Mouse (Mus musculus): Measurements from ENCODE around the gene Vmn2r83.
"Not testable (repeated sequence)": the region's sequence is repeated elsewhere in the genome, so short reads cannot be mapped to it uniquely, and the experiment has no call there.

Vmn2r83 gene

DNA sequence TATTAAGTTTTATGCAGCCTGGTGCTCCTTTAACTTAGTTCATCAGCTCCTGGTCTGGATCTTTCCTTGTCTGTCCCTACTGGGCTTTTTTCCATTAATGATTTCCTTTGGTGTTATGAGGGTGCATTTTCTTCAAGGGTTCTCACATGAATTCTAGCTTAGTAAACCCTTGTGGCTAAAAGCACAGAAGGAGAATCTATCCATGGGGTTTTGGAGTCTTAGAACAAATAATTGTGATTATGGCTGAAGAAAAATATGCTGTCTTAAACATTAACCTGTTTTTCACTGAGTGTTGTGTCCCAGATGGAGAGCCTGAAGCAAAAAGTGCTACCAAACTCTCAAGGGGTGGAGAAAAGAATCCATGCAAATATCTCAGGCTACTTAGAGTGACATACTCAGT lies at the start of gene Vmn2r83:
TSS of gene Vmn2r83 (plus strand) at position 301 of the 400 bp plus-strand sequence.
- DNase-seq (ENCODE audit: low spot score) = no peak

DNA sequence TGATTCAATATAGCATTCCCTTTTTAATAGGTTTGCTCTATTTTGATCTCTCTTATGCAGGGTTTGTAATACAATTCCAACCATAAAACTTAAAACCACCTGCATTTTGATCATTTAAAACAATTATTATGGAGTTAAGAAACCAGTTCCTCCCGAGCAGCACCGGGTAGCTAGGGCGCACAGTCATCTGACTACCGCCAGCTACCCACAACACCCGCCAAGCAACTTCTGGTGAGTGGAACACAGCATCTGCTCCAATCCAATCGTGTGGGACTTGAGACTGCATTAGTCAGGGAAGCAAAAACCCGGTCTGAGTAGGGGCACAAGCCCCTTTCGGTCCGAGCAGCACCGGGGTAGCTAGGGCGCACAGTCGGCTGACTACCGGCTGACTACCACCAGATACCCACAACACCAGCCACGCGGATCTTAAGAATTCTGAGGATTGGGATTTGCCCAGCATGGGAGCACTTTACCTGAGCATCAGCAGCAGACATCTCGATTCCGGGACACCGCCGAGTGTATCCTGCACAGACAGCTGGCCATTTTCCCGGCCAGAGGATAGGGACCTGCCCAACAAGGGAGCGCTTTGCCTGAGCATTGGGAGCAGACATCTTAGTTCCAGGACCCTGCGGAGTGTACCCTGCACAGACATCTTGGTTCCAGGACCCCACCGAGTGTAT lies 33.2 kb upstream of the Vmn2r83 start:
- not testable (repeated sequence) for DNase-seq (ENCODE audit: low spot score)

DNA sequence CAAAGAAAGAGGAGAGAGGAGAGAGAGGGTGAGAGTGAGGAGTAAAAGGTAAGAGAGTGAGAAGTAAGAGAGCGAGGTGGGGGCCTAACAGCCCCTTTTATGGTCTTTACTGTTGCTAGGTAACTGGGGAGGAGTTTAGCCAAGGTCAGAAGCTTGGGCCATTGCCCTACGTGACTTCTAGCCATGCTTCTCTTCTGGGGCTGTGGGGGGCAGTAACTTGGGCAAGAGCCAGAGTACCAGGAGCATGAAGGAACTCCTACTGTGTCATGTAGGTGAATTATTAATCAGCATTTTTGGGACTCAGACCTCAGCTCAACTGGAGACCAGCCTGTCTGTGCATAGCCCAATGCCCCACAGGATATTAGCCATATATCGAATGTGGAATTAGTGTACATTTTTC lies 27.4 kb downstream of the Vmn2r83 start:
- DNase-seq (ENCODE audit: low spot score) = no peak

DNA sequence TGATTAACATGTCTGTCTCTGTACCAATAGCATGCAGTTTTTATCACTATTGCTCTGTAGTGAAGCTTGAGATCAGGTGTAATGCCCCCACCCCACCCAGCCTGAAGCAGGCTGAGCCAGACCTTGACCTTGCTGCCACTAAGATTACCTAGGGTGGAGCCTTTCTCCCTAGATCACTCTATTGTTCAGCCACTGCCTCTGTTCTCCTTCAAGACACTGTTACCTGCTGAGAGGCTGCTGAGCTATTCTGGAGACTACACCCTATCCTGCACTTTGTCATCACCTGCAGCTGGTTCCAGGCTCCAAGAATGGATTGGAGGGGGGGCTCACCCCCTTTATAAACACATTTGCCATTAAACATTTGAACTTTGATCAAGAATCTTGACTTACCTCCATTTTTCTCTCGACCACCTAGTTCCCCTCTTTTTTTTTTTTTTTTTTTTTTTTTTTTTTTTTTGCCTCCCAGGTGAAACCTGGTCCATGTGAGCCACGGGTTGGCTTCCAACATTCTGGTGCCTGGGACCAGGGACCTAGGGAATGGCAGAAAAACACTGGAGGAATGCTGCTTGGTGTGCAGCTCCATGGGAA lies 28.3 kb downstream of the Vmn2r83 start:
- DNase-seq (ENCODE audit: low spot score) = no peak

DNA sequence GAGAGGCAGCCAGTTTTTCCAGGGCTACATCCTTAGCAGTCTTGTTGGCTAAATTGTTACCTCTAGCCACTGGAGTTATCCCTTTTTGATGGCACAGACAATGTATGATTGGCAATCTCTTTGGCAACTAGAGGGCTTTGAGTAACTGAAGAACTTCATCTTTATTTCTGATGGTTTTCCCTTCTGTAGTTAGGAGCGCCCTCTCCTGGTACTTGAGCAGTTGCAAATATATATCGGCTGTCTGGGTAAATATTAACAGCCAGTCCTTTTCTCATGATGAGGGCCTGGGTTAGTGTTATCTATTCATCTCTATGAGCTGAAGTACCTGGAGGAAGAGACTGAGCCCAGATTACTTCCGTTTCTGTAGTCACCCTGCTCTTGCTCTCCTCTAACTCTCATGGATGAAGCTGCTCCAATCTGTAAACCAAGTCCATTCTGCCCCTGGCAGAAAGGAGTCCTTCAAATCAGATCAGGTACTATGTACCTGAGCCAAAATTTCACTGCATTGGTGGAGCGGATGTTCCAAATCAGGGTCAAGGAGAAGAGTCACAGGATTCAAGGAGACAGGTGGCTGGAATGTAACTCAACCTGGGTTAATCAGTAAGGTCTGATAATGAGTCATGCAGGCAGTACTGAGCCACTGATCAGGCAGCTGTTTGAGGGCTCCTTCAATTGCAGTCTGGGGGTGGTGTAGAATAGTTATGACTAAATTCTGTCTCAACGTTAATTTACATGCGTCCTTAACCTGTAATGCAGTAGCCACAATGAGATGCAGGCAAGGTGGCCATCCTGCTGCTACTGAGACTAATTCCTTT lies 34.5 kb downstream of the Vmn2r83 start:
- peak; percentile 49 for DNase-seq (ENCODE audit: low spot score)

DNA sequence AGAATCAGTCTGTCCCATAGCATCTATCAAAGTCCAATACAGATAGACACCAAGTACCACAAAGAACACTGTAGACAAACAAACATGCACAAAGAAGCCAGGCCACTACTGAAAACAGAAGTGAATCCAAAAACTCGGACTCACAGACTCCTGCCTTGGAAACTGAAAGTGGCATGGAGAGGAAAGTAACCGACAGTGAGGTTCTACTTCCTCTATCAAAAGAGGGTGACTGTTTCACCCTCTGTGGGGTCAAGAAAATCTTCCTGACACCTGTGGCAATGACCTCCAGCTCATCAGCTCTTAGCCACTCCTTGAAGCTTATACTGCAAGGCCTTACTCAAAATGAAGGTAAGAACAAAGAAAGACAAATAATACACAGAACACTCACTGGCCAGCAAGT lies 38.2 kb downstream of the Vmn2r83 start:
- no peak for DNase-seq (ENCODE audit: low spot score)

DNA sequence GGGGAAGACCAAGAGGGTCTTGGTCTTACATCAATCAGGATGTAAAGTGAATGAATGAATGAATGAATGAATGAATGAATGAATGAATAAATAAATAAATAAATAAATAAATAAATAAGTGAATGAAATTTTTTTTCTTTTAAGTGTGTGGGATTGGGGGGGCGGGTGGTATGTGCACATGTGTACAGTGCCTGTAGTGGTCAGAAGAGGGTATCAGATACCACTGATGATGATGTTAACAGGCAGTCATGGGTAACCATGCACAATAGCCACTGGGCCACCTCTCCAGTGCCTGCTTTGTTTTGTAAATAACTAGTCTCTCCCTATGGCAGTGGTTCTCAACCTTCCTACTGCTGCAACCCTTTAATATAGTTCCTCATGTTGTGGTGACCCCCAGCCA lies 55.9 kb downstream of the Vmn2r83 start:
- DNase-seq (ENCODE audit: low spot score) = no peak

DNA sequence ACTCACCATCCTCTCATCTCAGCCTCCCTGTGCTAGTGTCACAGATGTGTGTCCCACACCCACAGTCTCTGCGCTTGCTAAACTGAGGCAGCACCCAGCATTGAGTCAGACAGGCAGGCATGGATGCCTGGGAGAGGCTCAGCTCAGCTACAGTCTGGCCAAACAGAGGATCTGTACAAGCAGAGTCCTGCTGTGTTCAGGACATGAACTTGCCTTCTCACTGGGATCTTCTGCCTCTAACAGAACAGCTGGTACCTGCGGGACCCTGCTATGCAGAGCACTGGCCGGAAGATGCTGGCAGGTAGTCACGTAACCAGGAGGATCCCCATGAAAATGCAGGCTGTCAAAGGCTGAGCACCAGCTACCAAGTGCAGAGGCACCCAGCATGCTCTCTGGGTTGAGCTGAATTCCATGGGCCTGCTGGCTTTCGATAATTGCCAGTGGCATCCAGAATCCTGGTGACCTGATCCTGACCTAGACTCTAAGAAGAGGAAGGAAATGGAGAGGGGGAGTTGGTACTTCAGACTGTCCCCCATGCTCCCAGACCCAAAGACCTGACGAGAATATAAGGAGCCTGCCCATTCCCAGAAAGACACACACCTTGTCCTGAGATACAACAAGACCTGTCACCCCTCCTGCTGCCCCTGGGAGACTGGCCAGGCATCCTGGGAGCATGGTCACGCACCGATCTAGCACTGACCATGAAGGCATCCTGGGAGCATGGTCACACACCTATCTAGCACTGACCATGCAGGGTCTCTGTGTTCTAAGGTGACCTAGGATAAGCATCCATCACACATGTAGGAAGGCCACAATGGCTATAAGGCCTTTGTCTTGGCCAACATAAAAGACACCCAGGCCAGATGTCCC lies 57.2 kb downstream of the Vmn2r83 start:
- no peak for DNase-seq (ENCODE audit: low spot score)

DNA sequence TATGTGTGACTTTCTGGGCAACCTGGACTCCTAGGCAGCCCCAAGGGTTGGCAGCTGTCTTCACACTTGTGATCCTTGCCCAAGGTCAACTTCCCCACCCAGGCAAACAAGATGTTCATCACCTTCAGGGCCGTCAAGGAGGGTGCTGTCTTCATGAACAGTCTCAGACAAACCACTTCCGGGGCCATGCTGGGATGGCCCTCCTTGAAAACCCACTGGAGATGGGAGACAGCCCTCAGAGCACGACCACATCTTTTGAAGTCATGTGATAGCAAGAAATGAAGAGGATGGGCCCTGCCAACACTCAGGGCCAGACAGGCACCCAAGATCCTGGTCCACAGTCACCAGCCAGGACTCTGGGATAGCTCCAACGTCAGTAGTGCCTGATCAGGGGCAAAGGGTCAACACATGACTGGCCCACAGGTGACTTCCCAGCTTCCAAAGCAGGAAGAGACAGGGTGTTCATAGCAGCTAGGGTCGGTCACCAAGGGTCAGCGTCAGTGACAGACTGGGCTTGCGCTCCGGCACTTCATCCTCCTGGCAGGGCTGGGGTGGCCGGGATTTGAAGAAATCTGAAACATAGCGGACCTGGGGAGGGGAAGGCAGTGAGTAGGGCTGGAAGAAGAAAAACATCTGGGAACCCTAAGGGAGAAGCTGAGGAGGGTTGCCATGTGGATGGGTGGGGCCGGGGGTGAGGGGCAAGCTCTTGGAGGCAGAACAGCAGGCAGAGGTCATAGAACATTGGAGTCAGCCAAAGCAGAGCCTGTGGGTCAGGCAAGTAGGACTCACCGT lies 58.3 kb downstream of the Vmn2r83 start:
- no peak for DNase-seq (ENCODE audit: low spot score)

DNA sequence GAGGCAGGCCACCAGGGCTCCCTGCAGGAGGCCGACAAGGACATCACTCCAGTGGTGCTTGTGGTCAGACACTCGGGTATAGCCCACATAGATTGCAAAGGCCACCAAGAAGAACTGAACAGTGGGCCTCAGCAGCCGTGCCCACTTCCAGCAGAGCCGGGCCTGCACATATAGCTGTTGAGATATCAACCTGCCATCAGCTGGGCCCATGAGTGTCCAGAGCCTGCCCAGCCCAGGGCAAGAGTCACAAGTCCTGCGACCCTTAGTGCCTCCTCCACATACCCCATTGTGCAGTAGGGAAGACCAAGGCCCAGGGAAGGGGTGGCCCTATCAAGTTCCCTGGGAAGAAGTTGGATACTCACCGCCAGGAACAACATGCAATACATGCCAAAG lies 58.9 kb downstream of the Vmn2r83 start:
- DNase-seq (ENCODE audit: low spot score) = no peak

DNA sequence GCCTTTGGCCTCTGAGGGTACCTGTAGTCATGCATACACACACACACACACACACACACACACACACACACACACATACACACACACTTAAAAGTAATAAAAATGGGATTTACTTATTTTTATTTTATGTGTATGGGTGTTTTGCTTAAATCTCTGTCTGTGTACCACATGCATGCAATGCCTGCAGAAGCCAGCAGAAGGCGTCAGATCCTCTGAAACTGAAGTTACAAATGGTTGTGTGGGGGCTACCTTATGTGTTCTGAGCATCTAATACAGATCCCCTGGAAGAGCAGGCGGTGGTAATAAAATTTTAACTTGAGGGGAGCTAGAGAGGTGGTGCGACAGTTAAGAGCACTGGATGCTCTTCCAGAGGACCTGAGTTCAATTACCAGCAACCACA lies 59.5 kb downstream of the Vmn2r83 start:
- DNase-seq (ENCODE audit: low spot score) = no peak

DNA sequence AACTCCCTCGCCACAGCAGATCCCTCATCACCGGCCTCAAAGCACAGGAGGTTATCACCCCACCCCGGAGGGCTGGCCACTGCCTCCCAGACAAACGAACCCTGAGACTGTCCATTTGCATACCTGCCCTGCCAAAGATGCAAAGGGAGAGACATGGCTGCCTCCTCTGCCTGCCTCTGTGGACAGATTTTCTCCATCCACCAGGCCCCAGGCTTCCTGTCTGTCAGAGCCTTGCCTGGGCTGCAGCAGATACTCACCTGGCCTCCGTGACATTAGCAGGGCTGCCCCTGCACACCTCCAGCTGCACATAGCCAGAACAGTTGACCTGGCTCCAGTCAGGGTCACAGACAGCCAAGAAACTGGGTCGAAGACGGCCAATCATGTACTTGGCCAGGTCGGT lies 61.7 kb downstream of the Vmn2r83 start:
- DNase-seq (ENCODE audit: low spot score) = no peak

DNA sequence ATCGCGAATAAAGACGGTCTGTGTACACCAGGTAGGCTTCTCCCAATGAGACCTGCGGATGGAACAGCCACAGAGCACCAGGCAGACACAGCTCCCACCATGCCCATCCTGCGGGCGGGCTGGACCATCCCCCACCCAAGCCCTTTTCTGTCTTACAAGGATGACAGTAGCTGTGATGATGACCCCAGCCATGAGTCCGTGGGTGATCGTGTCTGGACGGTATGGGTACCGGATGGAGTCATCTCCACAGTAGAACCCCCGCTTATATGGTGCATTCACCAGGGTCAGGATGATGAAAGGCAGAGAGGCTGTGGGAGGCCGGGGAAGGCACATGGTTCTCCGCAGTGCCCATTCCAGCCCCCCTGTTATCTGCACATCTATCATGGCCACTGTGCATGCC lies 62.2 kb downstream of the Vmn2r83 start:
- DNase-seq (ENCODE audit: low spot score) = no peak

DNA sequence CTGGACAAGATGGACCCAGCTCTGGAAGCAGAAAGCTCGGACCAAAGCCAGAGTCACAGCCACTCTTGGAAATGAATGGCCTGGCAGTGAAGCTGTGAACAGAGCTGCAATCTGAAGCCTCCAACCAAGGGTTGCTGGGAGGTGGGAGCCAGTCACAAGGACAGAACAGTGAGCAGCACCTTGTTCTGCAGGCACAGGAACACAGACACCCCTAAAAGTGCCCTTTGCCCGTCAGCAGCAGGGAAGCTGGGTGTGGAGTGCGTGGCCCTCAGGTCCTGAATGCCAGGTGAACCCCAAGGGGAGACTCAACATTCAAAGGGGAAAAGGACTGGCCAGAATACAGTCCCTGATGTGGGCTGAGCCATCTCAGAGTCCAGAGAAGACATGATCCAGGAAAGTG lies 63.1 kb downstream of the Vmn2r83 start:
- DNase-seq (ENCODE audit: low spot score) = no peak

DNA sequence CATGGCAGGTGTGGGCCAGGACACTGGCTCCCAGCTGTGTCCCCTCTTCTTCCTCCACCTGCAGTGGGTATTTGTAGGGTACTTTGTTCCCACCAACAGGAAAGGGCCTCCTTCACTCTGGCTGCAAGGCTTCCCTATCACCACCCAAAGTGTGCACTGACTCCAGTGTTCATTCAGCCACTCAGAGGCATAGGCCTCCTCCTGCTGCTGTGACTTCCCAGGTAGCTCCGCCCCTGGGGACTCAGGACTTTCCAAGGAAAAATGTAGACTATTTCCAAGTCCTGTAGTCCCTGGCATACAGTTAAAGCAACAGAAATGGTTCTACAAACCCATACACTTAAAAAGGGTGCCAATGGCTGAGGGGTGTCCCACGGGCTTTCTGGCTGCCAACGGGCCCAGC lies 64.1 kb downstream of the Vmn2r83 start:
- no peak for DNase-seq (ENCODE audit: low spot score)

DNA sequence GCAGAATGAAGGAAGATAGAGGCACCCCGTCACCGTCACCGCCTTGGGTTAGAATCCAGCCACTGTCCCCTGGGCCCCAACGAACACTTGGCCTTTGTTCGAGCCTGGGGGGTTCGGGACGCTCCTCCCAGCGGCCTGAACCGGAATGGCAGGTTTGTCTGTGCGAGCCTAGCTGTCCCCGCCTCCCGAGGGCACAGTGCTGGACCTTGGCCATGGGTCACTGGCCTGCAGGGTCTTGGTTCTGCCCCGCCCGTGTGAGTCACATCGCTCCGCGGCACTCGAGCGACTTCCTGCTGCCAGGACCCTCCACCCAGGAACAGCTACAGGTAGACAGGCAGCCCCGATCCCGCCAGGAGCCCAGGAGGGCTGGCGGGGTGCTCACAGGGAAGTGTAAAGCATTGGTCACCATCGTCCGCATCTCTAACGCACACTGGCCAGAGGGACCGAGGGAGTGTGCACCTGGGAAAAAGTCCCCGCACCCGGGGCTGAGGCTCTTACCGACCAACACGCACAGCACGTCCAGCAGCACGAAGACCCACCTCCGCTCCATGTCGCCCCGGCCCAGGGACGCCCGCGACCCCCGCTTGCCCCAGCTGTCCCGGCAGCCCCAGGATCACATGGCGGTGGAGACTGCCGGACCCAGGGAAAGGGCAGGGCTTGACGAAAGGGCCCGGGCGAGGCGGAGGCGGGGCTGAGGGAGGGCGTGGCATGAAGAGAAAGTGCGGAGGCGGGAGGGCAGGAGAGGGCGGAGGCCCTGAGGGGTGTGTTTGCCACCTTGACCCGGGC lies 64.8 kb downstream of the Vmn2r83 start, which contains the start of gene Plpp2:
TSS of gene Plpp2 (minus strand) at position 671 of the 786 bp plus-strand sequence.
- peak; percentile 87 for DNase-seq (ENCODE audit: low spot score)

DNA sequence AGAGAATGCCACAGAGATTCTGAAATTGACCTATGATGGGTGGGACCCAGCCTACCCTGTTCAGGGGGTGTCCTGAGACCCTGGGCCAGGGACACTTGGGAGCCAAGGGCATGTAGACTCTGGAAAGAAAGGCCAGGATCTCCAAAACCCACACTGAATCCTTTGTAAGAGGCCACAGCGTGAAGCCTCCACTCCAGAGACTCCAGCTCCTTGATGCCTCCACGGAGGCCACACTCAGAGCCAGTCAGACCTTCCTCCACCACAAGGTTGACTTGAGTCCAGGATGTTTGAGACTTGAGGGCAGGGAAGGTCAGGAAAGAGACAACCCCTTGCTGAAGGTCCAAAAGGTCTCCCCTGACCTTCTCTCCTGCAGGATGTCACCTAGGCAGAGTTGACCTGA lies 65.9 kb downstream of the Vmn2r83 start:
- no peak for DNase-seq (ENCODE audit: low spot score)

DNA sequence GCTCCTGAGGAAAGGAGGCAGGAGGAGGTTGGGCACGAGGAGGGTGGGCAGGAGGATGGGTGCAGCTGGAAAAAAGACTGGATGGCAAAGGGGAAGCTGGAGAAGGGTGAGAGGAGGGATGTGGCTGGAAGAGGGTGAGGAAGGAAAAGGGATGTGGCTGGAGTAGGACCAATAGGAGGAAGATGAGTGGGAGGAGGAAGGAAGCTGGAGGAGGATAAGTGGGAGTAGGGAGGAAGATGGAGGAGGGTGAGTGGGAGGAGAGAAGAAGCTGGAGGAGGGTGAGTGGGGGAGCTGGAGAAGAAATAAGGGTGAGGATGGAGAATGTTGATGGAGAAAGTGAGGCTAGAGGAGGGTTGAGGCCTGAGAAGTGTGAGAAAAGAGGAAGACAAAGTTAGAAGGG lies 66.9 kb downstream of the Vmn2r83 start:
- DNase-seq (ENCODE audit: low spot score) = no peak

DNA sequence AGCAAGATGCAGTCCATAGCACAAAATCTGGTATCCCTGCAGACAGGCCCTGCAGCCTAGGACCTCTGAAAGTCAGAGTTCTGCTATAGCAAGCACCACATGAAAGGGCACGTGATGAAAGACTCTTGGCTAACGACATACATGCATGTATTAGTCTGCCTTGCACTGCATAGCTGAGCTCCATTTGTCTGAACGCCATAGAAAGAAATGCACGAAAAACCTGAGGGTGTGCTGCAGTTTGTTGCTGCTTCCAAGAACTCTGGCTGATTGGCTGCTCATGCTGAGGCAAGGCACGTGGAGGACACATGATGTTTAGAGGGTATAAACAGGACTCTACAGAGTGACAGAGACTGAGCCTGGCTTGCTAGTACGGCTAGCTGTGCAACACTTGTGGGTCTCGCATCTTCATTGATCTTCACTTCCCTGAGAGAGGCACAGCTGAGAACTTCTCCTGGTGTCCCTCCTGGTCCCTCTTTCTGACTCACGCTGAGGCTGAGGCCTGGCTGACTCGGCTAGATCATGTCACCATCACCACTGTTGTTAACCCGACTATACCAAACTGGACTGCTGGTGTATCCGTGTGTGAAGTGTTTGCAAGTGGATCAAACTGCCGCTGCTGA lies 68.0 kb downstream of the Vmn2r83 start:
- no peak for DNase-seq (ENCODE audit: low spot score)

DNA sequence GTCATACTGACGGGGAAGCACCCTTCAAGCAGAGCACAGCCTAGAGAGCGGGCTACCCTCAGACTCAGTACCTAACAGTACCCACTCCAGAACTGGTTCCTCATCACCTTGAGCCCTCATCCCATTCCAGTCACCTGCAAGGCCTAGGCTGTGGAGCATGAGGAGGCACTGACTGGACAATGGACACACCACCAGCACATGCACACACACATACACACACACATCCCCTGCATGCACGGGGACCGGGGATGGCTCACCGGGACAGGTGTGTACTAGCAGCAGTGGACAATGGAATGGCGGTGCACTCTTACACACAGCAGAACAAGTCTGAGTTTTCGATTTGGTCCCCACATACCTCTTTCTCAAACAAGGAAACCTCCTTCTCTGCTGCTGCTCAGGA lies 68.7 kb downstream of the Vmn2r83 start:
- DNase-seq (ENCODE audit: low spot score) = no peak
